Mouse (Mus musculus): ENCODE measurements around the gene Sprr2a2. TPM values are rescaled to one million over a fixed set of nuclear protein-coding genes. Genes with fewer than 3 reads are reported as not detected.
"Not testable (repeated sequence)": the region's sequence is repeated elsewhere in the genome, so short reads cannot be mapped to it uniquely, and the experiment has no call there.

The Sprr2a2 gene
- polyA plus RNA-seq, 1 experiment = not detected

GRCm38 (mm10) chr3:92248494-92248893, 32.8 kb downstream of the Sprr2a2 start:
- H3K4me1 ChIP-seq (ENCODE audit: control insufficient read depth, insufficient read depth, insufficient read length, low read length); H3K27ac ChIP-seq (replicated peaks; ENCODE audit: low read depth, low read length); H3K4me3 ChIP-seq (ENCODE audit: insufficient read depth, low read depth, low read length): not testable (repeated sequence)

GRCm38 (mm10) chr3:92250450-92250849, 34.7 kb downstream of the Sprr2a2 start:
- not testable (repeated sequence) for H3K4me3 ChIP-seq (ENCODE audit: insufficient read depth, low read depth, low read length); H3K4me1 ChIP-seq (ENCODE audit: control insufficient read depth, insufficient read depth, insufficient read length, low read length); H3K27ac ChIP-seq (replicated peaks; ENCODE audit: low read depth, low read length)

- not testable (repeated sequence) for H3K4me3 ChIP-seq (ENCODE audit: insufficient read depth, low read depth, low read length); H3K4me1 ChIP-seq (ENCODE audit: control insufficient read depth, insufficient read depth, insufficient read length, low read length); H3K27ac ChIP-seq (replicated peaks; ENCODE audit: low read depth, low read length)
Observed at GRCm38 (mm10) chr3:92253860-92254259, 38.1 kb downstream of the Sprr2a2 start.

GRCm38 (mm10) chr3:92258526-92258925, 42.8 kb downstream of the Sprr2a2 start:
- not testable (repeated sequence) for H3K4me1 ChIP-seq (ENCODE audit: control insufficient read depth, insufficient read depth, insufficient read length, low read length); H3K27ac ChIP-seq (replicated peaks; ENCODE audit: low read depth, low read length)

GRCm38 (mm10) chr3:92263462-92263861, 47.7 kb downstream of the Sprr2a2 start:
- H3K4me1 ChIP-seq (ENCODE audit: control insufficient read depth, insufficient read depth, insufficient read length, low read length); H3K4me3 ChIP-seq (ENCODE audit: insufficient read depth, low read depth, low read length); H3K27ac ChIP-seq (replicated peaks; ENCODE audit: low read depth, low read length): not testable (repeated sequence)

More at GRCm38 (mm10) chr3:92258526-92258925, 42.8 kb downstream of the Sprr2a2 start:
- H3K4me3 ChIP-seq (ENCODE audit: insufficient read depth, low read depth, low read length) = not testable (repeated sequence)

GRCm38 (mm10) chr3:92271414-92271985, 55.8 kb downstream of the Sprr2a2 start:
- H3K27ac ChIP-seq (replicated peaks; ENCODE audit: low read depth, low read length); H3K4me3 ChIP-seq (ENCODE audit: insufficient read depth, low read depth, low read length); H3K4me1 ChIP-seq (ENCODE audit: control insufficient read depth, insufficient read depth, insufficient read length, low read length): not testable (repeated sequence)

GRCm38 (mm10) chr3:92273504-92273903, 57.8 kb downstream of the Sprr2a2 start:
- not testable (repeated sequence) for H3K4me3 ChIP-seq (ENCODE audit: insufficient read depth, low read depth, low read length); H3K27ac ChIP-seq (replicated peaks; ENCODE audit: low read depth, low read length); H3K4me1 ChIP-seq (ENCODE audit: control insufficient read depth, insufficient read depth, insufficient read length, low read length)

GRCm38 (mm10) chr3:92274018-92274417, 58.3 kb downstream of the Sprr2a2 start:
- H3K4me3 ChIP-seq (ENCODE audit: insufficient read depth, low read depth, low read length); H3K4me1 ChIP-seq (ENCODE audit: control insufficient read depth, insufficient read depth, insufficient read length, low read length); H3K27ac ChIP-seq (replicated peaks; ENCODE audit: low read depth, low read length): not testable (repeated sequence)

- not testable (repeated sequence) for H3K27ac ChIP-seq (replicated peaks; ENCODE audit: low read depth, low read length); H3K4me3 ChIP-seq (ENCODE audit: insufficient read depth, low read depth, low read length); H3K4me1 ChIP-seq (ENCODE audit: control insufficient read depth, insufficient read depth, insufficient read length, low read length)
Observed at GRCm38 (mm10) chr3:92279663-92280062, 63.9 kb downstream of the Sprr2a2 start.

GRCm38 (mm10) chr3:92280963-92281606, 65.4 kb downstream of the Sprr2a2 start:
- not testable (repeated sequence) for H3K27ac ChIP-seq (replicated peaks; ENCODE audit: low read depth, low read length); H3K4me1 ChIP-seq (ENCODE audit: control insufficient read depth, insufficient read depth, insufficient read length, low read length); H3K4me3 ChIP-seq (ENCODE audit: insufficient read depth, low read depth, low read length)

GRCm38 (mm10) chr3:92285101-92285500, 69.4 kb downstream of the Sprr2a2 start, which contains the start of gene Sprr2a3:
Gene Sprr2a3 (plus strand): TSS chr3:92285417.
- H3K27ac ChIP-seq (replicated peaks; ENCODE audit: low read depth, low read length); H3K4me3 ChIP-seq (ENCODE audit: insufficient read depth, low read depth, low read length); H3K4me1 ChIP-seq (ENCODE audit: control insufficient read depth, insufficient read depth, insufficient read length, low read length): not testable (repeated sequence)

GRCm38 (mm10) chr3:92288489-92288888, 72.8 kb downstream of the Sprr2a2 start:
- not testable (repeated sequence) for H3K4me1 ChIP-seq (ENCODE audit: control insufficient read depth, insufficient read depth, insufficient read length, low read length); H3K4me3 ChIP-seq (ENCODE audit: insufficient read depth, low read depth, low read length); H3K27ac ChIP-seq (replicated peaks; ENCODE audit: low read depth, low read length)

Other genes starting within 250 kb of the Sprr2a2 start
- gene Pglyrp3, start 201.3 kb upstream of the Sprr2a2 start, polyA plus RNA-seq (2012; ENCODE audit: insufficient read depth, insufficient read length, missing spikeins) = not detected in 2 replicates
- 1.1 and 3.2 TPM in 2 replicates for gene Lor, start 132.8 kb upstream of the Sprr2a2 start, polyA plus RNA-seq (2012; ENCODE audit: insufficient read depth, insufficient read length, missing spikeins)
- not detected in 2 replicates for gene Prr9, start 92.0 kb upstream of the Sprr2a2 start, polyA plus RNA-seq (2012; ENCODE audit: insufficient read depth, insufficient read length, missing spikeins)
- not detected in 2 replicates for gene Lelp1, start 73.2 kb upstream of the Sprr2a2 start, polyA plus RNA-seq (2012; ENCODE audit: insufficient read depth, insufficient read length, missing spikeins)
- not detected in 2 replicates for gene Sprr2a1, start 121 bp upstream of the Sprr2a2 start, polyA plus RNA-seq (2012; ENCODE audit: insufficient read depth, insufficient read length, missing spikeins)
- not detected in 2 replicates for gene Sprr2a3, start 69.5 kb downstream of the Sprr2a2 start, polyA plus RNA-seq (2012; ENCODE audit: insufficient read depth, insufficient read length, missing spikeins)
- not detected in 2 replicates for gene Sprr2b, start 100.7 kb downstream of the Sprr2a2 start, polyA plus RNA-seq (2012; ENCODE audit: insufficient read depth, insufficient read length, missing spikeins)
- not detected in 2 replicates for gene Sprr2d, start 123.2 kb downstream of the Sprr2a2 start, polyA plus RNA-seq (2012; ENCODE audit: insufficient read depth, insufficient read length, missing spikeins)
- not detected in 2 replicates for gene Sprr2e, start 136.2 kb downstream of the Sprr2a2 start, polyA plus RNA-seq (2012; ENCODE audit: insufficient read depth, insufficient read length, missing spikeins)
- not detected in 2 replicates for gene Sprr2f, start 149.3 kb downstream of the Sprr2a2 start, polyA plus RNA-seq (2012; ENCODE audit: insufficient read depth, insufficient read length, missing spikeins)
- not detected in 2 replicates for gene Sprr2h, start 169.8 kb downstream of the Sprr2a2 start, polyA plus RNA-seq (2012; ENCODE audit: insufficient read depth, insufficient read length, missing spikeins)
- not detected in 2 replicates for gene Sprr2i, start 192.1 kb downstream of the Sprr2a2 start, polyA plus RNA-seq (2012; ENCODE audit: insufficient read depth, insufficient read length, missing spikeins)
- gene Sprr2j-ps, start 202.2 kb downstream of the Sprr2a2 start, polyA plus RNA-seq (2012; ENCODE audit: insufficient read depth, insufficient read length, missing spikeins) = not detected in 2 replicates
- 31.8 and 35.2 TPM in 2 replicates for gene Gm9774, start 213.5 kb downstream of the Sprr2a2 start, polyA plus RNA-seq (2012; ENCODE audit: insufficient read depth, insufficient read length, missing spikeins)
- gene Sprr2k, start 216.7 kb downstream of the Sprr2a2 start, polyA plus RNA-seq (2012; ENCODE audit: insufficient read depth, insufficient read length, missing spikeins) = not detected in 2 replicates
- gene Sprr1b, start 222.9 kb downstream of the Sprr2a2 start, polyA plus RNA-seq (2012; ENCODE audit: insufficient read depth, insufficient read length, missing spikeins) = not detected in 2 replicates
- not detected in 2 replicates for gene Sprr3, start 242.8 kb downstream of the Sprr2a2 start, polyA plus RNA-seq (2012; ENCODE audit: insufficient read depth, insufficient read length, missing spikeins)